Mouse (Mus musculus) heart, adult 11 months (tissue): ENCODE results near the gene Slc35b2.

Source experiments
- DNase-seq: peaks from one replicate; pipeline ENCODE4 v3.0.0; 2022

Slc35b2 gene

DNA sequence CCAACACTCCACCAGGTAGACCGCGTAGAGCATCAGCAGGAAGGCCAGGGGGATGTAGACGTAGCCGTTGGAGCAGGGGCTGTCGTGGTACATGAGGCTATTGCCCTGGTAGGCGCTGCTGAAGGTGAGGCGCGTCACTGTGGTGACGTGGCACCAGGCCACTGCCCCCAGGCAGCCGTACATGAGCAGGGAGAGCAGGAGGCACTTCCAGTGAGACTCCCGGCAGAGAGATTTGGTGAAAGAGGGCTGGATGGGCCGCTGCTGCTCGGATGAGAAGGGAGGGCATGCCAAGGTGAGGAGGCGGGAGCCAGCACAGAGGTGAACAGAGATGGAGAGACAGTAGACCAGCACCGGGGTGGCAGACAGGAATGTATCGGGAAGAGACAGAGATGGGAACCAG, 16.7 kb upstream of the Slc35b2 start:
- DNase-seq, result peak; percentile 80

- DNase-seq, result no peak
These were observed 16.0 kb upstream of the Slc35b2 start for GRCm38 (mm10) chr17:45547461-45548190.

GRCm38 (mm10) chr17:45548541-45549512, 14.8 kb upstream of the Slc35b2 start:
- peak; percentile 85 for DNase-seq

DNA sequence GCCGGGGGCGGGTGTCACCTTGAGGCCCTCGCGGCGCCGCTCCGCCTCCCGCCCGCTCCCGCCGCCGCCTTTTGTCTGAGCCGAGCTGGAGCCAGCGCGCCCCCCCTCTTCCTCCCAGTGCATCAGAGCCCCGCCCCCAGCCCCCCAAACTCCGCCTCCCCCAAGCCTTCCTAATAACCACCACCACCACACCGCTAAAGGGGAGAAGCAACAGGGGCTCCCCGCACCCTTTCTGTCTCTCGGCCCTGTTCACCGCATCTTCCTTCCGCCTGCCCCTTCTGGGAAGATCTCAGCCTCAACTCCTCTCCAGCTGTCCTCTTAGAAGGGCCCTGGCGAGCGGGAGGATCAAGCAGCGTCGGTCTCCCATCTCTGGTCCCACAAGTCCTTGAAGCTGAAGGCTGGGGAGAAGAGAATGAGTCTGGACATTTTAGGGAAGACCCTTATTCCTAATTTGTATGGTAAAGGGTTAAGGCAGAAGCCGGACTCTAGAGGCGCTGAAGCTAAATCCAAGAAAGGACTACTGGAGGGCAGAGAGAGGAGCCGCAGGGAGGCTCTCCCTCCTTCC, 14.0 kb upstream of the Slc35b2 start, which contains the start of gene Tmem151b:
Tmem151b (minus strand) TSS at position 61 of the 565 bp plus-strand sequence.
- peak; percentile 68 for DNase-seq

DNA sequence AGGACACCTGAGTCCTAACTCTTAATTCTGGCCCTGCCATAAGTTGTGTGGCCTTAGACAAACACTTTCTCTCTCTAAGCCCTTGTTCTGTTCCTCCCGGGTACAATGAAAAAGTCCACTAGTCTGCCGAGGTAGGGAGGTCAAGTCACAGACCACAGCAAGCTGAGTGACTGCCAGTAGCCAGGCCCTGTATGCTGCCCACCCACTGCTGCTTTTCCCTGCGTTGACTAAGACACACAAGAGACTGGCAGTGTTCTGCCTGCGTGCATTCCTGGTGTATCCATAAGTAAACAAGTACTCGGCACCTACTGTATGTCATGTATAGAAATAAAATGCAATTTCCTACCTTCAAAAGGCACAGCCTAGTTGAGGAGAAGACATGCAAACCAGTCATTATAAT, 13.4 kb upstream of the Slc35b2 start:
- DNase-seq, result no peak

DNA sequence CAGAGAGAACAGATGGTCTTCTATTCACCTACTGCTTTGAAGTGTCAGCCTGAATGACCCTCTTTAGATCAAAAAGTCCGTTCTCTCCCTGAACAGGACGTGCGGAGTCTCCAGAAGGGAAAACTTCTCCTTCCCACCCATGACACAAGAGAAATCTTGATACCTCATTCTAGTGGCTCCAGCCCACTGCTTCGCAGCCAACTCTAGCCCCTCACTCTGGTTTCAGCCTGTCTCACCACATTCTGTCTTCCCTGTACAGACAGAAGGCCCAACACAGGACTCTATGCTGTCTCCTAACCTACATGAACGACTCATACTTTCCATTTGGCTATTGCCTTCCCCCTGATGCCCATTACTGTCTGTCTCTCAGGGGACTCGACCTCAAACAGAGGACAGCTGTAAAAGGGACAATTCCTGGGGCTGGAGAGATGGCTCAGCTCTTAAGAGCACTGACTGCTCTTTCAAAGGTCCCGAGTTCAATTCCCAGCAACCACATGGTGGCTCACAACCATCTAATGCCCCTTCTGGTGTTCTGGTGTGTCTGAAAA, 12.4 kb upstream of the Slc35b2 start:
- DNase-seq, result no peak

- DNase-seq, result peak; percentile 96
These were observed 11.7 kb upstream of the Slc35b2 start for GRCm38 (mm10) chr17:45551816-45552451.

GRCm38 (mm10) chr17:45553065-45553464, 10.6 kb upstream of the Slc35b2 start:
- DNase-seq, result peak; percentile 77

GRCm38 (mm10) chr17:45554420-45554819, 9.3 kb upstream of the Slc35b2 start:
- no peak for DNase-seq

GRCm38 (mm10) chr17:45555452-45556106, 8.1 kb upstream of the Slc35b2 start, which contains the start of gene Nfkbie:
TSS of gene Nfkbie (plus strand) at chr17:45555703.
- peak; percentile 99 for DNase-seq

- peak; percentile 92 for DNase-seq
These were observed 7.6 kb upstream of the Slc35b2 start for GRCm38 (mm10) chr17:45556107-45556489.

DNA sequence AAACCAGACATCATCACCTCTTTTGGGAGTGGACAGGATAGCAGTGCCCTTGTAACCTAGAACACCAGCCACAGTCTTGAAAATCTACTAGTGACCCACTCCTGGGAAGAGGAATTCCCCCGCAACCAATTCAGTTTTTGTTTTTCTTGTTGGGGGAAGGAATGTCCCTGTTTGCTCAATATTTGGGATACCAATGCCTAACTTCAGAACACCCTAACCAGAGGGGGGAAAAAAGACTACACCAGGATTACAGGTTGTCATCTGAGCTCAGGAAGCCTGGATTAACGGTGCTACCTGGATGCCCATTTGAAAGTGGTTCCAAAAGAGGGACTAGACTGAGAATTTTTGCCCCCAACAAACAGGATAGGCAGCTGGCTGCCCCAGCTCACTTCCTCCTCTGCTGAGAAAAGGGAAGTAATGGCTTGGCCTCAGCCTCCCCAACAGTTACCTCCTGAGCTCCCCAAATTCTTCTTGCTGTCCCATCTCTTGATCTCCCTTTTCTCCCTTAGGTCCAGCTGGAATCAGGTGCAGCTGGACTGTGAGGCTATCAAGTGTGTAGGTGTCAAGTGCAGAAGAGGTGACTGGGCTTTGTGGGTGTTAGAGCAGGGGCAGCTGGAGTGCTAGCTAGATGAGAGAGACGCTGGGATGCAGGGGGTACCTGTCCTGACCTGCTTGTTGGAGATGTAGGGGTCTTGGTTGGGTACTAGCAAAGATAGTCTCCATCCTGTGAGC, 7.0 kb upstream of the Slc35b2 start:
- DNase-seq, result peak; percentile 93

GRCm38 (mm10) chr17:45557246-45557824, 6.3 kb upstream of the Slc35b2 start:
- peak; percentile 94 for DNase-seq

- peak; percentile 94 for DNase-seq
These were observed 5.4 kb upstream of the Slc35b2 start for GRCm38 (mm10) chr17:45557998-45558862.

DNA sequence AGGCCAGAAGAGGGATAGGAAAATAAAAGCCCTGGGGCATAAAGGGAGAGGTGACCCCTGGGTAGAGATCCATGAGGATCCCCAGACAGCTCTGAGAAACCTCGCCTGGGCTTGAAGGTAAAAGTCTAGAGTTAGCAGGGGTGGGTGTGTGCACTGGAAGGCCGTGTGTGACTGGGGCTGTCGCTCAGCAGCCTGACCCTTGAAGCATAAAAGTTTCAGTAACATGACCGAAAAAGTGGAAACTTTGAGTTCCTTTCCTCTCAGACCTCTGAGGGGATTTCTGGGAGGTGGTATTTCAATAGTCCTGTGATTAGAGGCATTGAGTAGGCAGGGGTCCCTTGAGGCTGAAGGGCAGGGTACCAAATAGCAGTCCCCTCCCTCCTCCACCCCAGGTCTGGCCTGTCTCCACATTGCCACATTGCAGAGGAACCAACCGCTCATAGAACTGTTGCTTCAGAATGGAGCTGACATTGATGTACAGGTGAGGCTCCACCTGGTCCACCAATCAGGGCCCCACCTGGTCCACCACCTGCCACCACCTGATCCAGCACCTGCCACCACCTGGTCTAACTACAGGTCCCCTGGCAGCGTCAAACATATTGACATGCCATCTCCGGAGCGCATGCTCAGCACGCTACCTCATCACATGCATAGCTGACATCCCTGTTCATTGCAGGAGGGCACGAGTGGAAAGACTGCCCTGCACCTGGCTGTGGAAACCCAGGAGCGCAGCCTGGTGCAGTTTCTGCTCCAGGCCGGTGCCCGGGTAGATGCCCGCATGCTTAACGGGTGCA, 3.7 kb upstream of the Slc35b2 start:
- DNase-seq, result no peak

- DNase-seq, result no peak
These were observed 458 bp upstream of the Slc35b2 start for GRCm38 (mm10) chr17:45563216-45563615.

- peak; percentile 95 for DNase-seq
These were observed 934 bp downstream of the Slc35b2 start for GRCm38 (mm10) chr17:45564531-45565084.

GRCm38 (mm10) chr17:45565103-45565502, 1.4 kb downstream of the Slc35b2 start:
- no peak for DNase-seq

DNA sequence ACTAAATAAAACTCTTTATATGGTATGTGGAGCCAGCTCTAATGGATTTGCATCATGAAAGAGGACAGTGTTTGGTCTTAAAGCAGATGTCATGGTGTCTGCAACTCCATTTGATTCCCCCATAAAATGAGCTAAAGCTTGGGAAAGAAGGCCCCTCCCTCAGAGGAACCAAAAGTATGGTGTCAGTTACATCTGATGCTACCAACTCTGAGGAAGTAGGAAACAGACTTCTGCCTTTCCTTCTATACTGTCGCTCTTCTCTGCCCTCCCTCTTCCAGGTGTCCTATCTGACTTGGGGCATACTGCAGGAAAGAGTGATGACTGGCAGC, 2.3 kb downstream of the Slc35b2 start:
- DNase-seq, result no peak
